Mouse (Mus musculus): ENCODE results near the gene Hspa8.

Hspa8 gene

DNA sequence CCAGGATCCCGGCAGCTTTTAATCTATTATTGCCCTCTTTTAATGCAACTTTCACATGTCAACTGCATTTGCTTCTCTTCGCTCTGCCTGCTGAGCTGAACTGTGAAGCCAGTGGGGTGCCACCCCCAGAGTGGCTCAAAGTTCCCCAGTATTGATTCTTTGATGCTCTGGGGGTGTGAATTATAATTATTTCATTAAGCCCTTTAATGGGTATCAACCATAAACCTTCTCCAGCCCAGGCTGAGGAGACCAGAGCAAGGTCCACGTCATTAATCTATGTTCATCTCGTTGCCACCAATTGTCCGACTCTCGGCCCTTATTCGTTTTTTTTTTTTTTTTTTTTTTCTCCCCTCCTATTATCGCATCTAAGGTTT, 8.1 kb downstream of the Hspa8 start:
- no peak for DNase-seq (ENCODE audit: low spot score in 2 of 2)

DNA sequence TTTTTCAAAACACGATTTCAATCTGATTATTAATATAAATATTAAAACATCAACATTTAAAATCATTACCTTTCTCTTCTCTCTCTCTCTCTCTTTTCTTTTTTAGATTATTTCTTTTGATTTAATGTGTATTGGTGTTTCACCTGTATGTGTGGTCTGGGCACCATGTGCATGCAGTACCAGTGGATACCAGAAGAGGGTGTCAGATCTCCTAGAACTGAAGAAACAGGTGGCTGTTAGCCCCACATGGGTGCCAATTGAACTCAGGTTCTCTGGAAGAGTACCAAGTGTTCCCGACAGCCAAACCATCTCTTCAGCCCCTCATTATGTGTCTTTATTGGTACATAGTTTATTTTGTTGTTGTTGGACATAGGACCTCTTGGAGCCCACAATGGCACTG, 11.1 kb downstream of the Hspa8 start:
- no peak for DNase-seq (ENCODE audit: low spot score in 2 of 2)

DNA sequence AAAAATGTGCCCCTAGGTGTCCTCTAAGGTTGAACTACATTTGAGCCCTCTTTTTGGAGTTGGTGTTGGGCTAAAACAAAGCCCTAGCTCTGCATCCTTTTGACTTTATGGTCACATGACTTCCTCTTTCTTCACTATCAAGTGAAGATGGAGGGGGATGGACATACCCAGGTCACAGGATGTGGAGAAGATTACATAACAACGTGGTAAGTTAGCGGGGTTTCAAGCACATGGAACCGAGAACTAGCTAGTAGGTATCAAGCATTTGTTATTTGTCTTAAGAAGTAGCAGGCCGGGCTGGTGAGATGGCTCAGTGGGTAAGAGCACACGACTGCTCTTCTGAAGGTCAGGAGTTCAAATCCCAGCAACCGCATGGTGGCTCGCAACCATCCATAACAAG, 13.3 kb downstream of the Hspa8 start:
- no peak for DNase-seq (ENCODE audit: low spot score in 2 of 2)

DNA sequence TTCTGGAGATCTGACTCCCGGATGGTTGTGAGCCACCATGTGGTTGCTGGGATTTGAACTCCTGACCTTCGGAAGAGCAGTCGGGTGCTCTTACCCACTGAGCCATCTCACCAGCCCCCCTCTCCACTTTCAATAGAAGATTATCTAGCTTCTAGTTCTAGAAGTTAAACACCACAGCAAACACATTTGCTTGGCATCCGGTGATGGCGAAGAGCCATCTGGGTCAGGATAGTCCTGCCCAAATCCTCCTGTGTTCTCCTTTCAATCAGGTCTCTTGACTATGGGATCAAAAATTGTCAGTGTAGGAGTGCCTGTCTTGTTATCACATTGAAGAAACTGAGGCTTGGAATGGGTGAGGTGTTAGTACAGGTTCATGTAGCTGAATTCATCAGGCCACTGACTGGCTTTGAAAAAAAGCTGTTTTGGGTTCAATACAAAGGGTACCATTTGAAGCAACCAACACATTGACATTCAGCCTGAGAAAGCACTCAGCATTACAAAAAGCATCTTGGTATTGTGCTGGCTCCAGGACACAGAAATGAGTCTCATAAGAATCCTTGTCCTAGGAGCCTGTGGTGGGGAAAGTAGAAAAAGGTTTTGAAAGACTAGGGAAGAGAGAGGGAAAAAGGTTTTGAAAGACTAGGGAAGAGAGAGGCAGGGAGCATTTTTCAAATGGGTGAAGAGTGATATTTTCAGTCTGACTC, 16.7 kb downstream of the Hspa8 start:
- no peak for DNase-seq (ENCODE audit: low spot score in 2 of 2)

DNA sequence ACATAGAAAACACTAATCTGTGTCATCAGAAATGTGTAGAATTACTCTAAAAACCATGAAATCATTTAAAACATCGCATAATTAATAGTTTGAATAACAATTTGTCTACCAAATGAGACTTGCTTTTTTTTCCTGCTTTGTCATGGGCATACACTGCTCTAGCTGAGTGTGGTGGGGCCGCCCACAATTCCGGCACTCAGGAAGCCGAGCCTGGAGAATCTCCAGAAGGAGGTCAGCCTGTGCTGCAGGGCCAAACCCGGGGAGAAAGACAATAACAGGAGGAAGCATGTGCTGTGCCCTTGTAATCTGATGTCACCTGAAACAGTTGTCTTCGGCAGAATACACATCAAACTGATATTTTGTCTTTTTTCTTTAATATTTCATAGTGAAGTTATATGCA, 24.8 kb downstream of the Hspa8 start:
- no peak for DNase-seq (ENCODE audit: low spot score in 2 of 2)

DNA sequence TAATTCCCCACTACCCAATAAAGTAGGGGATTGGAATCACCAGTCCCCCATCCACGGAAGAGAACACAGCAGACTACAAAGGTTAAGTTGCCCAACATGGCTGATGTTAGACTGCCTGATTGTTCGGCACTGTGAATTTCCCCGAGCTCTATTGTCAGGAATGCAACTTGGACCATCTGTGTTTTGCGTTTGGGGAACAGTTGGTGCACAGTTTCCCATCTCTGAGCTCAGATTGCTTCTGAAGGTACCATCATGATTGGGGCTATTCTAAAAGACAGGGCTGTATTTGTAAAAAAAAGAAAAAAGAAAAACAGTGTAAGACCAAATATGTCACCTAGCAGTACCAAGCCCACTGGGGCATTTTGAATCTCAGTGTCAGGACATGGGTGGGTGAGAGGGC, 26.6 kb downstream of the Hspa8 start:
- DNase-seq (ENCODE audit: low spot score in 2 of 2), result no peak

DNA sequence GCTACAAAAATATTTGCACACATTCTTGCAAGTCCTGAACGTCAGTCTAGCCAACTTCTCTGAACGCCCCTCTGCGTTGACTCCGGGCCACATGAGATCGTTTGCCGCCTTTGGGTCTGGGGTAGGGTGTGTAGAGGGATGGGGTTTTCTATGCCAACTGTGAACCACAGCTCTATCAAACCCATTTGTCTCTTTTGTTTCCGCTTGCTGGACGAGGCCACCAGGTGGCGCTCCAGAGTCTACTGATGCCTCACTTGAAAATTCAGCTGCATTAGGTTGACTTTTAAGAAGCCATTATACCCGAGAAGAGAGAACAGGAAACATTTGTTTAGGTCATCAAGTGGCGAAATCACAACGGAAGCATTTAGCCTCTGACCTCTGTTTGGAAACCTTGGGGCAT, 33.8 kb downstream of the Hspa8 start:
- peak; percentile 44 to 76 for DNase-seq (ENCODE audit: low spot score in 2 of 2)

DNA sequence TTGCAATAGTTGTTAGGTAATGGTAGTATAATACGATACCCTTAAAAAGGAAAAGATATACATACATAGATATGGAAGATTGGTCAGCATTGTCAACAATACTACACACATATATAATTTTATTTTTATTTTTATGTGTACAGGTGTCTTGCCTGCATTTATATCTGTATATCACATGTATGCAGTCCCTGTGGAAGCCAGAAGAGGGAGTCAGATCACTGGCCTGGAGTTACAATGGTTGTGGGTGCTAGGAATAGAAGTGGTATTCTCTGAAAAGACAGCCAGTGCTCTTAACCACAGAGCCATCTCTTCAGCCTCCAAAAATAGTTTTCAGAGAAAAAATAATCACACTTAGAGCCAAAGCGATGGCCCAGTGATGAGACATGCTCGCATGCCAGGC, 35.9 kb downstream of the Hspa8 start:
- DNase-seq (ENCODE audit: low spot score in 2 of 2), result no peak

DNA sequence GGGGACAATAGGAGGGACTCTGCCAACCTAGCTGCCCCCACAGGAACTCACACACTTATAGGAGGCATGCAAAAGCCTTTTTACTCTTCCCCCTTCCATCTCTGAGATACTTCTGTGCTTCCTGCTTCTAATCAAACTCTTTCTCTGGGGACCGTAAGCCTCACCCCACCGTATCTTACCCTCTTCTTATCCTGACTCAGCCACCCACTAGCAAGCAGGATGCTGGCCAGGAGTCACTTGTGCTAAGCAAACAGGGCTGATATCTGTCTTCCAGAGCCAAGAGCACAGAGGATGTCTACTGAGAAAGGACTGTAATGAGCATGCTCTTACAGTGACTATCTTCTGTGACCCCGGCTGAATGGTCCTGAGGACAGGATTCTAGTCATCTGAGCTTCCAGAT, 38.9 kb downstream of the Hspa8 start:
- DNase-seq (ENCODE audit: low spot score in 2 of 2), result no peak

DNA sequence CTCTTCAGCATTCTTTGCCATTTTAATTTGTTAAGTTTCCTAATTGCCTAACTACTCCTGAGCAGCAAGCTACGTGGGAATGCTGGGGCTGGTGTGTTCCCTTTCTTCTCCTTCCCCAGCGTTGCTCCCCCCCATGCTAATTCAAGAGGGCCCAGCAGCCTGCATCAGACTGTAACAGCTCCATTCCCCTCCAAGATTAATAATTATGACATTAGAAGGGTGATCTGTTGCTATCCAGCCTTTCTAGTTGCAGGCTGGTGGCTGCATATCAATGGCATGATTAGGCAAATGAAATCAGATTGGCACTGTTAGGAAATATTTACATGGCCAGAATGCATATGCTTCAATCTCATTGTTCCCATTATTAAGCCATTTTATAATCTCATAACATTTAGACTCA, 50.7 kb downstream of the Hspa8 start:
- no peak for DNase-seq (ENCODE audit: low spot score in 2 of 2)

DNA sequence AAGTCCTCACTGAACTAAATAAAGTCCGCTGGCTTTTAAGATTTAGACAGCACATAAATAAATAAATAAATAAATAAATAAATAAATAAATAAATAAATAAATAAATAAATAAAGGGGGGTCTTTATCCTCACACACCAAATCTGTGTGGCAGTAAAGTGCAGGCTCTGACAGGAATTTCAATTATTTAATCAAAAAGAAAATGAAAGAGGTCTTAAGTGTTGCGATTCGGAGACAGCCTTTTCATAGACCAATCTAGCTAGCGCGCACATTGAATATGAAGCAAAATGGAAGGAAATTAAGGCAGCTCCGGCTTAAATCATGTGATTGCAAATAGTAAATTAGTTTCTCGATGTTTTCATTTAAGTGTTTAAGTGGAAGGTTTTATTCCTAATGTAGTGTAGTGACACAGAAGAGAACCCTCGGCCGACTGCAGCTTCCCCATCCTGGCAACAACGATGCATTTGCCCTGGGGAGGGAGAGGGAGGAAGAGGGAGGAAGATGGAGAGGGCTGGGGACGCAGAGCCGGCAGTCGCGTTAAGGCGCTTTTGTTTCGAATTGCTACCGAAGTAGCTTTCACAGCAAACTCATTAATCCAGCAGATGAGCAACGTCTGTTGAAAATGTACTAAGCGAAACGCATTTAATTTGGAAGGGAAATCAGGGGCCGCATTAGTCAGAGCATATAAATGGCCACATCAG, 57.8 kb downstream of the Hspa8 start:
- no peak for DNase-seq (ENCODE audit: low spot score in 2 of 2)

DNA sequence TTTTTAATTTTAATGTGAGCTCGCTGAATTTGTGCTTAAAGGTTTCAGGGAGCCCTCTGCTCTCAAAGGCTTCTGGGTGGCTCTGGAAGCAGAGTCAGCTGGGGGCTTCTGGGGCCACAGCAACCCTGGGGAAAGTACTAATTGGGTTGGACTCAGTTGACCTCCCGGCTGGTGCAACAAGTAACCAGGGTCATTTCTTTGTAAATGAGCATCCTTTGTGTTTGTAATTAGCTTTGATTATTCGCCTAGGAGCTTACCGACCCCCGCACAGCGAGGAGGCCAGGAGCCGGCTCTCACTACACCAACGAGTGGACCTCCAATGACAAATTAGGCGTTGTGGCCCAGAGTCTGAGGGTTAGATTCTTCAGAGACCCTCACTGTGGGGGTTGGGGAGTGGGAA, 58.4 kb downstream of the Hspa8 start:
- DNase-seq (ENCODE audit: low spot score in 2 of 2), result no peak

Measured in frontal cortex, postnatal 14 days (tissue).